Mouse (Mus musculus) limb, embryonic 13.5 days (tissue): Measurements from ENCODE around the gene Exosc9. TPM values are rescaled to one million over a fixed set of nuclear protein-coding genes. Genes with fewer than 3 reads are reported as not detected.

ENCODE experiments used
- ATAC-seq: fragments of 200-750 bp; cut with Nextera tagmentation; 2 replicates; pipeline ENCODE4 v1.8.0; 2017; ENCODE audit warnings: low read depth, moderate number of reproducible peaks, moderate TSS enrichment; ENCODE audit not compliant: low FRiP score
- H3K27ac ChIP-seq: fragments of 300-500 bp; sonication (generic); 2 replicates; pipeline ENCODE4 v1.5.1; 2015; ENCODE audit warnings: inconsistent platforms, mild to moderate bottlenecking, moderate library complexity
- H3K27me3 ChIP-seq: fragments of 300-500 bp; sonication (generic); 2 replicates; pipeline ENCODE4 v1.6.1; 2015; ENCODE audit warnings: mild to moderate bottlenecking, inconsistent platforms
- H3K36me3 ChIP-seq: fragments of 300-500 bp; sonication (generic); 2 replicates; pipeline ENCODE4 v1.6.1; 2015; ENCODE audit warnings: inconsistent platforms, mild to moderate bottlenecking, moderate library complexity
- H3K4me1 ChIP-seq: fragments of 300-500 bp; sonication (generic); 2 replicates; pipeline ENCODE4 v1.6.1; 2015; ENCODE audit warnings: inconsistent platforms
- H3K4me2 ChIP-seq: fragments of 300-500 bp; sonication (generic); replicated peaks from 2 replicates; pipeline ENCODE4 v1.6.1; 2015; ENCODE audit warnings: inconsistent platforms, mild to moderate bottlenecking, moderate library complexity
- H3K4me3 ChIP-seq: fragments of 300-500 bp; sonication (generic); 2 replicates; pipeline ENCODE4 v1.5.1; 2015; ENCODE audit warnings: moderate library complexity, mild to moderate bottlenecking, inconsistent platforms
- H3K9ac ChIP-seq: fragments of 300-500 bp; sonication (generic); 2 replicates; pipeline ENCODE4 v1.6.1; 2015; ENCODE audit warnings: mild to moderate bottlenecking, inconsistent platforms
- H3K9me3 ChIP-seq: fragments of 300-500 bp; sonication (generic); 2 replicates; pipeline ENCODE4 v1.6.1; 2016; ENCODE audit warnings: inconsistent platforms
- WGBS: fragments of 180-500 bp; shearing (Covaris S2); methylation state at CpG from one replicate; pipeline ENCODE4 v1.1.7; 2015; 5-methylcytosine and 5-hydroxymethylcytosine counted together
- polyA plus RNA-seq: library from polyadenylated mRNA; unstranded; fragments of >200 nt; fragmentation: Nextera tagmentation; extraction: Ambion mirVana; gene quantifications from 2 replicates; pipeline ENCODE4 v1.2.1, GENCODE M21; 2015

The Exosc9 gene
- polyA plus RNA-seq, 1 experiment from 2014 or later = 69.9 TPM

GRCm38 (mm10) chr3:36531979-36532542 lies 20.3 kb upstream of the Exosc9 start:
- H3K9ac ChIP-seq = peak overlapping the region; percentile 56; the same call in 1 of the 2 replicates
- 6% methylated on average over 18 of the region's 18 CpGs for WGBS

GRCm38 (mm10) chr3:36532738-36533137 lies 19.7 kb upstream of the Exosc9 start:
- 37% methylated on average over 7 of the region's 7 CpGs for whole genome bisulfite sequencing
- Histone ChIP-seq H3K9ac (no peak overlapping the region), H3K4me1 (peaks cover 12% of the 10 kb centered on the region; the same call in 1 of the 2 replicates), H3K36me3 (no peaks in the 10 kb centered on the region), H3K9me3 (no peaks in the 10 kb centered on the region), H3K4me3 (no peak overlapping the region), H3K27me3 (peaks cover 18% of the 10 kb centered on the region), H3K4me2 (peak overlapping the region; percentile 68), H3K27ac (no peak overlapping the region)
- ATAC-seq = no peak

More at GRCm38 (mm10) chr3:36531979-36532542, 20.3 kb upstream of the Exosc9 start:
- Histone ChIP-seq H3K4me3 (peak overlapping the region; percentile 38), H3K4me1 (peaks cover 12% of the 10 kb centered on the region; the same call in 1 of the 2 replicates), H3K27me3 (peaks cover 18% of the 10 kb centered on the region), H3K4me2 (peak overlapping the region; percentile 68), H3K27ac (no peak overlapping the region), H3K9me3 (no peaks in the 10 kb centered on the region), H3K36me3 (no peaks in the 10 kb centered on the region)
- no peak; the same call in 1 of the 2 replicates for ATAC-seq

GRCm38 (mm10) chr3:36533201-36533672 lies 19.2 kb upstream of the Exosc9 start:
- Histone ChIP-seq H3K27ac (no peak overlapping the region), H3K4me1 (peaks cover 12% of the 10 kb centered on the region; the same call in 1 of the 2 replicates), H3K36me3 (no peaks in the 10 kb centered on the region), H3K27me3 (peaks cover 18% of the 10 kb centered on the region), H3K4me3 (no peak overlapping the region), H3K9ac (no peak overlapping the region), H3K4me2 (no peak overlapping the region), H3K9me3 (no peaks in the 10 kb centered on the region)
- no peak for ATAC-seq
- WGBS = 3% methylated on average over 1 of the region's 1 CpGs

GRCm38 (mm10) chr3:36536041-36536440 lies 16.4 kb upstream of the Exosc9 start:
- Histone ChIP-seq H3K36me3 (no peaks in the 10 kb centered on the region), H3K27ac (no peak overlapping the region), H3K9ac (no peak overlapping the region), H3K4me1 (peaks cover 12% of the 10 kb centered on the region; the same call in 1 of the 2 replicates), H3K4me3 (no peak overlapping the region), H3K9me3 (no peaks in the 10 kb centered on the region), H3K27me3 (peaks cover 8% of the 10 kb centered on the region), H3K4me2 (no peak overlapping the region)
- no peak for ATAC-seq
- 90% methylated on average over 12 of the region's 12 CpGs for WGBS

- Histone ChIP-seq H3K36me3 (no peaks in the 10 kb centered on the region), H3K9ac (no peak overlapping the region), H3K27me3 (no peaks in the 10 kb centered on the region), H3K4me2 (no peak overlapping the region), H3K27ac (no peak overlapping the region), H3K4me1 (peaks cover 5% of the 10 kb centered on the region; the same call in 1 of the 2 replicates), H3K4me3 (no peak overlapping the region), H3K9me3 (no peaks in the 10 kb centered on the region)
- no peak for ATAC-seq
- 85% methylated on average over 4 of the region's 4 CpGs for WGBS
Observed at GRCm38 (mm10) chr3:36537701-36538470, 14.5 kb upstream of the Exosc9 start.

- Histone ChIP-seq H3K9ac (no peak overlapping the region), H3K4me3 (no peak overlapping the region), H3K9me3 (no peaks in the 10 kb centered on the region), H3K4me1 (no peaks in the 10 kb centered on the region), H3K27me3 (no peaks in the 10 kb centered on the region), H3K4me2 (no peak overlapping the region), H3K36me3 (no peaks in the 10 kb centered on the region), H3K27ac (no peak overlapping the region)
- ATAC-seq = no peak
- 69% methylated on average over 2 of the region's 2 CpGs for WGBS
Observed at GRCm38 (mm10) chr3:36540756-36541155, 11.7 kb upstream of the Exosc9 start.

GRCm38 (mm10) chr3:36541399-36541798 lies 11.0 kb upstream of the Exosc9 start:
- Histone ChIP-seq H3K4me1 (no peaks in the 10 kb centered on the region), H3K4me3 (no peak overlapping the region), H3K9me3 (no peaks in the 10 kb centered on the region), H3K4me2 (no peak overlapping the region), H3K36me3 (no peaks in the 10 kb centered on the region), H3K27me3 (no peaks in the 10 kb centered on the region), H3K27ac (no peak overlapping the region), H3K9ac (no peak overlapping the region)
- 88% methylated on average over 2 of the region's 2 CpGs for WGBS
- ATAC-seq = no peak

- Histone ChIP-seq H3K27ac (no peak overlapping the region), H3K36me3 (no peaks in the 10 kb centered on the region), H3K27me3 (no peaks in the 10 kb centered on the region), H3K4me2 (no peak overlapping the region), H3K9me3 (no peaks in the 10 kb centered on the region), H3K4me1 (no peaks in the 10 kb centered on the region), H3K4me3 (no peak overlapping the region), H3K9ac (no peak overlapping the region)
- 74% methylated on average over 3 of the region's 3 CpGs for WGBS
- ATAC-seq = no peak
Observed at GRCm38 (mm10) chr3:36544961-36545360, 7.4 kb upstream of the Exosc9 start.

GRCm38 (mm10) chr3:36551343-36551742 lies 1.1 kb upstream of the Exosc9 start:
- Histone ChIP-seq H3K36me3 (peaks cover 24% of the 10 kb centered on the region), H3K9me3 (no peaks in the 10 kb centered on the region), H3K27ac (no peak overlapping the region), H3K27me3 (no peaks in the 10 kb centered on the region), H3K4me1 (peaks cover 9% of the 10 kb centered on the region; the same call in 1 of the 2 replicates), H3K4me3 (peak overlapping the region; percentile 72), H3K9ac (no peak overlapping the region), H3K4me2 (peak overlapping the region; percentile 86)
- WGBS = 51% methylated on average over 9 of the region's 9 CpGs
- ATAC-seq = peak; percentile 49

- peaks cover 29% of the 10 kb centered on the region for H3K36me3 ChIP-seq
- H3K9me3 ChIP-seq = no peaks in the 10 kb centered on the region
- H3K4me3 ChIP-seq = peak overlapping the region; percentile 72
- WGBS = 19% methylated on average over 12 of the region's 12 CpGs
- peaks cover 9% of the 10 kb centered on the region; the same call in 1 of the 2 replicates for H3K4me1 ChIP-seq
- H3K4me2 ChIP-seq = peak overlapping the region; percentile 86
- H3K9ac ChIP-seq = peak overlapping the region; percentile 76
- H3K27me3 ChIP-seq = no peaks in the 10 kb centered on the region
- peak; percentile 67 for ATAC-seq
- no peak overlapping the region for H3K27ac ChIP-seq
Observed at GRCm38 (mm10) chr3:36551851-36552384, 488 bp upstream of the Exosc9 start.

- 90% methylated on average over 1 of the region's 1 CpGs for WGBS
- ATAC-seq = no peak
- H3K9ac ChIP-seq = no peak overlapping the region
Observed at GRCm38 (mm10) chr3:36557601-36558000, 5.2 kb downstream of the Exosc9 start.

GRCm38 (mm10) chr3:36559606-36560005 lies 7.2 kb downstream of the Exosc9 start:
- Histone ChIP-seq H3K4me1 (no peaks in the 10 kb centered on the region), H3K27ac (no peak overlapping the region), H3K4me3 (no peak overlapping the region), H3K36me3 (peaks cover 85% of the 10 kb centered on the region), H3K9me3 (no peaks in the 10 kb centered on the region), H3K27me3 (no peaks in the 10 kb centered on the region), H3K9ac (no peak overlapping the region), H3K4me2 (no peak overlapping the region)
- WGBS = 82% methylated on average over 4 of the region's 4 CpGs
- no peak for ATAC-seq

More at GRCm38 (mm10) chr3:36557601-36558000, 5.2 kb downstream of the Exosc9 start:
- H3K27ac ChIP-seq = no peak overlapping the region
- H3K27me3 ChIP-seq = no peaks in the 10 kb centered on the region
- no peaks in the 10 kb centered on the region for H3K4me1 ChIP-seq
- no peak overlapping the region for H3K4me2 ChIP-seq
- H3K9me3 ChIP-seq = no peaks in the 10 kb centered on the region
- H3K4me3 ChIP-seq = no peak overlapping the region
- peaks cover 74% of the 10 kb centered on the region for H3K36me3 ChIP-seq
